Mouse (Mus musculus) liver, postnatal 0 days (tissue): Measurements from ENCODE around the gene Cdh23. TPM values are rescaled to one million over a fixed set of nuclear protein-coding genes. Genes with fewer than 3 reads are reported as not detected.

ENCODE experiments used
- ATAC-seq: fragments of 200-750 bp; cut with Nextera tagmentation; 2 replicates; pipeline ENCODE4 v1.8.0; 2017; ENCODE audit warnings: mild to moderate bottlenecking, moderate library complexity
- DNase-seq: peaks from one replicate; pipeline ENCODE4 v3.0.0-alpha.2; 2016
- H3K27ac ChIP-seq: fragments of 300-500 bp; sonication (generic); 2 replicates; pipeline ENCODE4 v1.5.1; 2014; ENCODE audit warnings: antibody characterized with exemption, moderate library complexity, mild to moderate bottlenecking, low read depth
- H3K27me3 ChIP-seq: fragments of 300-500 bp; sonication (generic); 2 replicates; pipeline ENCODE4 v1.6.1; 2014; ENCODE audit warnings: low read length, control low read depth, mixed read lengths; ENCODE audit not compliant: insufficient read depth
- H3K36me3 ChIP-seq: fragments of 300-500 bp; sonication (generic); replicated peaks from 2 replicates; pipeline ENCODE4 v1.6.1; 2014; ENCODE audit warnings: mild to moderate bottlenecking, control low read depth, low read length, moderate library complexity, mixed read lengths; ENCODE audit not compliant: insufficient read depth
- H3K4me1 ChIP-seq: fragments of 300-500 bp; sonication (generic); 2 replicates; pipeline ENCODE4 v1.6.1; 2014; ENCODE audit warnings: antibody characterized with exemption, mild to moderate bottlenecking, control low read depth; ENCODE audit not compliant: insufficient read depth
- H3K4me2 ChIP-seq: fragments of 300-500 bp; sonication (generic); 2 replicates; pipeline ENCODE4 v1.6.1; 2014; ENCODE audit warnings: low read depth, mild to moderate bottlenecking, low read length, moderate library complexity, mixed read lengths
- H3K4me3 ChIP-seq: fragments of 300-500 bp; sonication (generic); 2 replicates; pipeline ENCODE4 v1.5.1; 2014; ENCODE audit warnings: low read depth, low read length
- H3K9ac ChIP-seq: fragments of 300-500 bp; sonication (generic); replicated peaks from 2 replicates; pipeline ENCODE4 v1.6.1; 2014; ENCODE audit warnings: mild to moderate bottlenecking, moderate library complexity
- H3K9me3 ChIP-seq: fragments of 300-500 bp; sonication (generic); 2 replicates; pipeline ENCODE4 v1.6.1; 2016; ENCODE audit warnings: mild to moderate bottlenecking, control low read depth, low read length, mixed read lengths
- CTCF ChIP-seq: sonication (generic); IDR thresholded peaks from 2 replicates; pipeline ENCODE4 v1.5.1; 2016; ENCODE audit warnings: antibody characterized with exemption, low read depth
- EP300 ChIP-seq: IDR thresholded peaks from 2 replicates; pipeline ENCODE4 v1.6.1; 2016; ENCODE audit warnings: antibody characterized with exemption, low read depth, mild to moderate bottlenecking
- WGBS: fragments of 180-500 bp; shearing (Covaris S2); extraction: QIAGEN DNeasy Blood & Tissue Kit; methylation state at CpG from one replicate; pipeline ENCODE4 v1.1.7; 2014; ENCODE audit not compliant: insufficient replicate concordance; 5-methylcytosine and 5-hydroxymethylcytosine counted together
- polyA plus RNA-seq: library from polyadenylated mRNA; unstranded; fragments of >200 nt; fragmentation: Nextera tagmentation; extraction: Ambion mirVana; gene quantifications from 2 replicates; pipeline ENCODE4 v1.2.1, GENCODE M21; 2015

The Cdh23 gene
- polyA plus RNA-seq, 1 experiment from 2014 or later = 0.28 TPM

GRCm38 (mm10) chr10:60286546-60286945 lies 409.7 kb downstream of the Cdh23 start:
- 67% methylated on average over 7 of the region's 7 CpGs for WGBS
- Histone ChIP-seq H3K9me3 (no peaks in the 10 kb centered on the region), H3K4me1 (peaks cover 86% of the 10 kb centered on the region), H3K27me3 (no peaks in the 10 kb centered on the region), H3K27ac (peak overlapping the region; percentile 1), H3K4me3 (no peak overlapping the region), H3K36me3 (peaks cover 2% of the 10 kb centered on the region; the same call in 1 of the 2 replicates), H3K4me2 (no peak overlapping the region), H3K9ac (no peak overlapping the region)
- ATAC-seq (no peak), DNase-seq (no peak)
- TF ChIP-seq CTCF (no peak), EP300 (no peak)

- Histone ChIP-seq H3K4me2 (peak overlapping the region; percentile 42), H3K27me3 (no peaks in the 10 kb centered on the region), H3K9ac (peak overlapping the region; percentile 47), H3K9me3 (no peaks in the 10 kb centered on the region), H3K36me3 (0 out of 2 replicates have a peak, but pooled peaks cover 2% of the 10 kb centered on the region), H3K4me3 (no peak overlapping the region), H3K27ac (peak overlapping the region; percentile 93), H3K4me1 (peaks cover 86% of the 10 kb centered on the region)
- ATAC-seq (no peak), DNase-seq (no peak)
- TF ChIP-seq EP300 = no peak
- no peak for TF ChIP-seq CTCF
- WGBS = 68% methylated on average over 14 of the region's 14 CpGs
Measured at GRCm38 (mm10) chr10:60285676-60286372, 410.5 kb downstream of the Cdh23 start.

DNA sequence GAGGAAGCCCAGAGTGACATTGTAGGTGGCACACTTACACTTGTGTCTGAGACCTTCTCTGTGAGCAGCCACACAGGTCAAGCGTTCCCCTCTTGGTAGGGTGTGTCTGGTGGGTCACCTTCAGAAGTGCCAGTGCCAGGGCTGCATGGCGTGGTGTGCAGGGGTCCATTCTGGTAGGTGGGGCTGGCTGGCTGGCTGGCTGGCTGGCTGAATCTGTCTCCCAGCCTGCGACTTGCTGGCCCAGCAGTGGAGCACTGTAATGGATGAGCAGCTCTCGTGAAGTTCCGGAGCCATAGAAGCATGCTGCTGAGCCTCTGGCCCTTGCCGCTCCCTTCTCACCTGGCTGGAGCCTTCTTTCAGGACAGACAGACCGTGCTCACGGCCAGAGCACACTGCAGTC lies 411.1 kb downstream of the Cdh23 start:
- H3K4me2 ChIP-seq = peak overlapping the region; percentile 42
- no peaks in the 10 kb centered on the region for H3K27me3 ChIP-seq
- TF ChIP-seq EP300 (no peak), CTCF (no peak)
- DNase-seq (no peak), ATAC-seq (no peak)
- H3K9ac ChIP-seq = peak overlapping the region; percentile 47
- WGBS = 69% methylated on average over 8 of the region's 8 CpGs
- H3K27ac ChIP-seq = peak overlapping the region; percentile 93
- 0 out of 2 replicates have a peak, but pooled peaks cover 2% of the 10 kb centered on the region for H3K36me3 ChIP-seq
- H3K9me3 ChIP-seq = no peaks in the 10 kb centered on the region
- peak overlapping the region; percentile 14; the same call in 1 of the 2 replicates for H3K4me3 ChIP-seq
- peaks cover 84% of the 10 kb centered on the region for H3K4me1 ChIP-seq

GRCm38 (mm10) chr10:60284676-60285111 lies 411.6 kb downstream of the Cdh23 start:
- no peak for TF ChIP-seq EP300
- no peak for TF ChIP-seq CTCF
- H3K4me2 ChIP-seq = peak overlapping the region; percentile 42
- H3K27ac ChIP-seq = peak overlapping the region; percentile 93
- H3K27me3 ChIP-seq = no peaks in the 10 kb centered on the region
- 37% methylated on average over 8 of the region's 8 CpGs for WGBS
- H3K9me3 ChIP-seq = no peaks in the 10 kb centered on the region
- peak overlapping the region; percentile 14; the same call in 1 of the 2 replicates for H3K4me3 ChIP-seq
- H3K9ac ChIP-seq = peak overlapping the region; percentile 47
- ATAC-seq (peak; percentile 28), DNase-seq (no peak)
- 0 out of 2 replicates have a peak, but pooled peaks cover under 1% of the 10 kb centered on the region for H3K36me3 ChIP-seq
- H3K4me1 ChIP-seq = peaks cover 84% of the 10 kb centered on the region

DNA sequence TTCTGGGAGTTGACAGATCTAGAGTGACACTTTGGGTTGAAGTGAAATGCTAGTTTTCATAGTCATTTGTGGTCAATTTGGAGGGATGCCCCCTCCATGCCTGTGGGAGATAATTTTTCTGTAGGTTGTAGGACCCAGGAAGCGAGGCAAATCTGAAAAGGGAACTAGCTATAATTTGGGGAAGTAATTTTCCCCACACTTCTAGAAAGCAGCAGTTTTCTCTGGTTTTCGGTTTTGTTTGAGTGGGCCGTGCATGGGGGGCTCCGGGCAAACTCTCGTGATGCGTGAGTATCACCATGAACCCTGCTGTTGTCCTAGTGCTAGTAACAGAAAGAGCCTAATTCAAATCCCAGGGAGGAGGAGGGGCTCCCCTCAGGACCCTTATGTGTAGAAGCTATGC lies 412.0 kb downstream of the Cdh23 start:
- 43% methylated on average over 6 of the region's 6 CpGs for WGBS
- H3K27ac ChIP-seq = peak overlapping the region; percentile 93
- H3K4me2 ChIP-seq = peak overlapping the region; percentile 42
- DNase-seq = no peak
- H3K9me3 ChIP-seq = no peaks in the 10 kb centered on the region
- ATAC-seq = no peak
- H3K4me1 ChIP-seq = peaks cover 84% of the 10 kb centered on the region
- H3K27me3 ChIP-seq = no peaks in the 10 kb centered on the region
- no peaks in the 10 kb centered on the region for H3K36me3 ChIP-seq
- H3K4me3 ChIP-seq = 0 out of 2 replicates have a peak overlapping the region, but pooled peaks have one; percentile 14
- H3K9ac ChIP-seq = peak overlapping the region; percentile 47
- TF ChIP-seq EP300 (no peak), CTCF (no peak)

- Histone ChIP-seq H3K4me1 (peaks cover 80% of the 10 kb centered on the region), H3K4me2 (peak overlapping the region; percentile 94), H3K36me3 (no peaks in the 10 kb centered on the region), H3K27me3 (no peaks in the 10 kb centered on the region), H3K9ac (no peak overlapping the region; the same call in 1 of the 2 replicates), H3K27ac (peak overlapping the region; percentile 93), H3K9me3 (no peaks in the 10 kb centered on the region), H3K4me3 (no peak overlapping the region)
- 43% methylated on average over 10 of the region's 10 CpGs for WGBS
- peak; percentile 58 for ATAC-seq
- DNase-seq = no peak
- TF ChIP-seq EP300 = no peak
- no peak for TF ChIP-seq CTCF
Measured at GRCm38 (mm10) chr10:60282116-60283014, 413.9 kb downstream of the Cdh23 start.
